Mouse (Mus musculus) CH12.LX (cell line): ENCODE measurements at regions not wholly inside any gene's neighbourhood (a gene's known extent, or its start where the extent isn't known, plus 50 kb on each side); places are given as distances from the start of the nearest gene placed in this dataset.

Experiments
- DNase-seq: peaks from one replicate; pipeline ENCODE4 v3.0.0-alpha.2; 2013; ENCODE audit errors: extremely low read depth
- H3K27ac ChIP-seq: 2 replicates; pipeline ENCODE4 v1.5.1; 2012; ENCODE audit warnings: low read depth, mild to moderate bottlenecking, control low read depth, moderate library complexity; ENCODE audit not compliant: insufficient read depth
- H3K27me3 ChIP-seq: replicated peaks from 2 replicates; pipeline ENCODE3; 2012; ENCODE audit warnings: inconsistent platforms
- H3K36me3 ChIP-seq, 2 experiments: replicated peaks in 1 of 2; 2 replicates each; pipeline versions ENCODE3 to v1.6.1; 2012; ENCODE audit warnings: inconsistent platforms in 1 of 2, low read length in 1 of 2, mild to moderate bottlenecking in 1 of 2, mixed read lengths in 1 of 2, moderate library complexity in 1 of 2; ENCODE audit not compliant: control insufficient read depth in 1 of 2, insufficient read depth in 1 of 2
- H3K4me1 ChIP-seq, 2 experiments: 2 replicates each; pipeline ENCODE4 v1.6.1; 2012; ENCODE audit warnings: inconsistent platforms in 1 of 2, moderate library complexity in 1 of 2; ENCODE audit not compliant: insufficient read depth in 2 of 2, control insufficient read depth in 1 of 2
- H3K4me2 ChIP-seq: 2 replicates; pipeline ENCODE4 v1.6.1; 2012; ENCODE audit warnings: low read depth, mild to moderate bottlenecking, control low read depth; ENCODE audit not compliant: poor library complexity, insufficient read depth, severe bottlenecking
- H3K4me3 ChIP-seq, 3 experiments: fragments of 150-350 bp in 1 of 3; sonication (generic) in 1 of 3; replicated peaks in 1 of 3; 2 replicates each; pipeline versions ENCODE3 to v1.5.1; 2011 to 2012; ENCODE audit warnings: low read depth in 2 of 3, low read length in 2 of 3, mild to moderate bottlenecking in 2 of 3, moderate library complexity in 2 of 3, control low read depth in 1 of 3, improper control_type of control experiment in 1 of 3, inconsistent platforms in 1 of 3, mixed read lengths in 1 of 3; ENCODE audit not compliant: poor library complexity in 1 of 3
- H3K79me2 ChIP-seq: replicated peaks from 2 replicates; pipeline ENCODE4 v1.6.1; 2012; ENCODE audit warnings: mild to moderate bottlenecking, moderate library complexity; ENCODE audit not compliant: control insufficient read depth, poor library complexity, insufficient read depth, severe bottlenecking; ENCODE audit errors: extremely low read depth
- H3K9ac ChIP-seq: 2 replicates; pipeline ENCODE4 v1.6.1; 2012; ENCODE audit warnings: low read depth, mild to moderate bottlenecking, control low read depth, moderate library complexity; ENCODE audit not compliant: insufficient read depth
- H3K9me3 ChIP-seq: replicated peaks from 2 replicates; pipeline ENCODE3; 2012; ENCODE audit warnings: low read length, inconsistent platforms, mixed read lengths
- CHD1 ChIP-seq: IDR thresholded peaks from 2 replicates; pipeline ENCODE4 v1.6.1; 2012; ENCODE audit warnings: low read depth, low read length, improper control_type of control experiment, inconsistent platforms
- CHD2 ChIP-seq: IDR thresholded peaks from 2 replicates; pipeline ENCODE4 v1.6.1; 2011; ENCODE audit warnings: low read length, improper control_type of control experiment
- CTCF ChIP-seq, 2 experiments: IDR thresholded peaks in 1 of 2; conservative IDR thresholded peaks in 1 of 2; 2 replicates each; pipeline ENCODE4 v1.5.1; 2011 to 2012; ENCODE audit warnings: low read depth in 2 of 2, low read length in 2 of 2, improper control_type of control experiment in 1 of 2, inconsistent platforms in 1 of 2, mild to moderate bottlenecking in 1 of 2, moderate library complexity in 1 of 2
- E2F4 ChIP-seq: IDR thresholded peaks from 2 replicates; pipeline ENCODE4 v1.6.1; 2011; ENCODE audit warnings: low read depth, low read length, improper control_type of control experiment; ENCODE audit not compliant: insufficient replicate concordance
- ELF1 ChIP-seq: IDR thresholded peaks from 2 replicates; pipeline ENCODE4 v1.6.1; 2014; ENCODE audit warnings: low read depth, mild to moderate bottlenecking, inconsistent platforms, low read length, improper control_type of control experiment
- ETS1 ChIP-seq: conservative IDR thresholded peaks from 2 replicates; pipeline ENCODE4 v1.6.1; 2012; ENCODE audit warnings: low read depth, mild to moderate bottlenecking, inconsistent platforms, low read length, improper control_type of control experiment, moderate library complexity
- JUND ChIP-seq: conservative IDR thresholded peaks from 2 replicates; pipeline ENCODE4 v1.6.1; 2011; ENCODE audit warnings: low read depth, low read length, improper control_type of control experiment
- MAFK ChIP-seq: IDR thresholded peaks from 2 replicates; pipeline ENCODE4 v1.6.1; 2011; ENCODE audit warnings: low read length, improper control_type of control experiment; ENCODE audit not compliant: insufficient replicate concordance
- MAZ ChIP-seq: IDR thresholded peaks from 2 replicates; pipeline ENCODE4 v1.6.1; 2012; ENCODE audit warnings: low read depth, mild to moderate bottlenecking, inconsistent platforms, low read length, improper control_type of control experiment, moderate library complexity
- MXI1 ChIP-seq: IDR thresholded peaks from 2 replicates; pipeline ENCODE4 v1.6.1; 2011; ENCODE audit warnings: mild to moderate bottlenecking, low read depth, low read length, improper control_type of control experiment
- NELFE ChIP-seq: IDR thresholded peaks from 2 replicates; pipeline ENCODE4 v1.6.1; 2011; ENCODE audit warnings: low read depth, low read length, improper control_type of control experiment
- PAX5 ChIP-seq: IDR thresholded peaks from 2 replicates; pipeline ENCODE4 v1.6.1; 2012; ENCODE audit warnings: low read length, inconsistent platforms, mixed read lengths
- POLR2AphosphoS2 ChIP-seq: IDR thresholded peaks from 2 replicates; pipeline ENCODE4 v1.6.1; 2011; ENCODE audit warnings: low read depth, low read length, improper control_type of control experiment
- RAD21 ChIP-seq: IDR thresholded peaks from 2 replicates; pipeline ENCODE4 v1.6.1; 2011; ENCODE audit warnings: low read depth, mild to moderate bottlenecking, low read length, improper control_type of control experiment, moderate library complexity
- RCOR1 ChIP-seq: conservative IDR thresholded peaks from 2 replicates; pipeline ENCODE4 v1.6.1; 2012; ENCODE audit warnings: low read depth, mild to moderate bottlenecking, inconsistent platforms, low read length, improper control_type of control experiment
- SIN3A ChIP-seq: IDR thresholded peaks from 2 replicates; pipeline ENCODE4 v1.6.1; 2012; ENCODE audit warnings: low read length, improper control_type of control experiment, inconsistent platforms
- SMC3 ChIP-seq: IDR thresholded peaks from 2 replicates; pipeline ENCODE4 v1.6.1; 2011; ENCODE audit warnings: low read depth, low read length, improper control_type of control experiment
- TCF12 ChIP-seq: IDR thresholded peaks from 2 replicates; pipeline ENCODE4 v1.6.1; 2014; ENCODE audit warnings: low read depth, mild to moderate bottlenecking, inconsistent platforms, low read length, improper control_type of control experiment
- USF1 ChIP-seq: IDR thresholded peaks from 2 replicates; pipeline ENCODE4 v1.6.1; 2014; ENCODE audit warnings: low read depth, mild to moderate bottlenecking, inconsistent platforms, low read length, improper control_type of control experiment
- USF2 ChIP-seq: conservative IDR thresholded peaks from 2 replicates; pipeline ENCODE4 v1.6.1; 2011; ENCODE audit warnings: low read depth, low read length, improper control_type of control experiment
- ZC3H11A ChIP-seq: IDR thresholded peaks from 2 replicates; pipeline ENCODE4 v1.6.1; 2012; ENCODE audit warnings: low read depth, mild to moderate bottlenecking, inconsistent platforms, low read length, improper control_type of control experiment
- dilution Hi-C: fragments of 300-500 bp; cut with MboI; formaldehyde crosslinking; loops from 2 replicates; pipeline ENCODE4 v1.14.3; 2020; ENCODE audit warnings: low sequenced_read_pairs; ENCODE audit not compliant: extremely low pct_unique_long_range_greater_than_20kb, extremely low pct_ligation_motif_present
- in situ Hi-C: fragments of 300-500 bp; cut with MboI; formaldehyde crosslinking; loops from 3 replicates; pipeline ENCODE4 v1.14.3; 2019; ENCODE audit warnings: low sequenced_read_pairs, low pct_ligation_motif_present, low pct_unique_long_range_greater_than_20kb, mixed read lengths

DNA sequence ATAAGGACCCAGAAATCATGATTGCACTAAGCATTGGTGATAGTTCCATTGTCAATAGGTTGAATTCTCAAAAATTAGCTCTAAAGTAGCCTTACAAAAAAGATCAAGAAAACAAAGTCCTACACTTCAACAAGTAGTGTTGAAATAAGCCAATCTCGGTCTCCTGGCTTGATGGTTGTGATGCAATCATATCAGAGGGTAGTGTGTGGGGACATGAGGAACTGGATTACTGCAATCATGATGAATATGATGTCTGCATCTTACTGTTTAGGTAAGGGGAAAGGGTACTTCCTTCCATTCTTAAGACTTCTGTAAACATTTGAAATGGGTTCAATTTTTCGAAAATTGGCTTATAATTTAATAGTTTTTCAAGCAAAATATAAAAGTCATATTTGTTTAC, 155.3 kb downstream of the Sec23a start:
- Histone ChIP-seq H3K4me3 (no peak overlapping the region), H3K36me3 (no peaks in the 10 kb centered on the region), H3K4me2 (no peak overlapping the region), H3K9me3 (peaks cover 6% of the 10 kb centered on the region), H3K27ac (no peak overlapping the region), H3K9ac (no peak overlapping the region), H3K4me1 (peaks cover 0 to 5% of the 10 kb centered on the region in 2 experiments; a peak in 1 of 4 replicates), H3K79me2 (no peaks in the 10 kb centered on the region), H3K27me3 (no peaks in the 10 kb centered on the region)
- in situ Hi-C loops, result no loop called here
- dilution Hi-C loops, result no loop called here
- no peak for DNase-seq
- TF ChIP-seq NELFE (no peak), RCOR1 (no peak), ETS1 (no peak), MAFK (no peak), CHD1 (no peak), ELF1 (no peak), USF1 (no peak)

DNA sequence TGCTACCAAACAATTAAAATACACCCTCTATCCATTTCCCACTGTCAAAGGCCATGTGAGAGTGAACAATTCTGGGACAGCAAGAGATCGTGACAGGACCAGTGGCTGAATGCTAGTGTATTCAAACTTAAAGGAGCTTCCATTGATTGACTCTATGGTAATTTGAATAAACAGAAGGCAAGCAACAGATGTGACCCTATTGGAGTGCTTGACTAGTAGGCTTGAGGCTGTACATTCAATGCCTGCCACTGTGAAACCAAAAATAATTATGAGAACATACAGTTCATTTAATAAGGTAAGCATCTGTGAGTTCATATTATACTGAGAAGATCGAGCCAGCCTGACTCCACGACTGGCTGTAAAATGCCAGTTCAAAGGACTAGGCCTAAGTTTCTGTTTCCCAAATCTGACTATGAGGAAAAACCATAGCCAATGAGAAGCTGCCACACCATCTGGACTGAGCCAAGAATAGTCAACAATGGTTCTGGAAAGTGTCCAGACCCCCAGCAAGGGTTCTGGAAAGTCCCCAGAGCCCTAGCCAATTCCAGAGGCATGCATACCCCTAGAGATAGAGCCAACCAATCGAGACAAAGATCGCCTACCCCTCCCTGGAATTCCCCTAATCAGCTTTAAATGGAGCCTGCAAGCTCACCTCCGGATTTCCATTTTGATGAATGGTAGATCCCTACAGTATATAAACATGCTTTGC, 160.0 kb downstream of the Sec23a start:
- Histone ChIP-seq H3K9ac (no peak overlapping the region), H3K27me3 (no peaks in the 10 kb centered on the region), H3K9me3 (peaks cover 6% of the 10 kb centered on the region), H3K4me3 (no peak overlapping the region), H3K4me1 (peaks cover 0 to 5% of the 10 kb centered on the region in 2 experiments; a peak in 1 of 4 replicates), H3K27ac (no peak overlapping the region), H3K36me3 (no peaks in the 10 kb centered on the region), H3K4me2 (no peak overlapping the region; the same call in 1 of the 2 replicates)
- dilution Hi-C loops, result no loop called here
- in situ Hi-C loops, result no loop called here
- no peak for TF ChIP-seq NELFE
- TF ChIP-seq E2F4, result no peak
- TF ChIP-seq PAX5, result no peak
- TF ChIP-seq POLR2AphosphoS2, result no peak
- no peak for TF ChIP-seq SIN3A
- no peak for TF ChIP-seq CTCF (conservative IDR thresholded peaks at IDR 0.05 in 1 of 2, IDR thresholded peaks at IDR 0.05 in 1 of 2; ENCODE audit: low read depth in 2 of 2, low read length in 2 of 2)
- no peak for TF ChIP-seq CHD2
- TF ChIP-seq SMC3, result no peak
- TF ChIP-seq TCF12, result no peak
- TF ChIP-seq USF2, result no peak
- no peak for TF ChIP-seq RAD21
- TF ChIP-seq ELF1, result no peak
- no peak for TF ChIP-seq MXI1
- no peak for TF ChIP-seq USF1
- TF ChIP-seq MAZ, result no peak
- TF ChIP-seq JUND, result no peak
- no peak for TF ChIP-seq CHD1
- no peak for TF ChIP-seq ZC3H11A
- TF ChIP-seq, all 38 proteins: peak for 0
- H3K79me2 ChIP-seq, result no peaks in the 10 kb centered on the region
- no peak for DNase-seq
